Mouse (Mus musculus) 416B (cell line): ENCODE measurements around the gene Plcd1.

Source experiments
- DNase-seq: peaks from one replicate; pipeline ENCODE4 v3.0.0; 2011; ENCODE audit warnings: low read depth

The Plcd1 gene

GRCm38 (mm10) chr9:119091581-119092310 lies 1.6 kb downstream of the Plcd1 start:
- no peak for DNase-seq

DNA sequence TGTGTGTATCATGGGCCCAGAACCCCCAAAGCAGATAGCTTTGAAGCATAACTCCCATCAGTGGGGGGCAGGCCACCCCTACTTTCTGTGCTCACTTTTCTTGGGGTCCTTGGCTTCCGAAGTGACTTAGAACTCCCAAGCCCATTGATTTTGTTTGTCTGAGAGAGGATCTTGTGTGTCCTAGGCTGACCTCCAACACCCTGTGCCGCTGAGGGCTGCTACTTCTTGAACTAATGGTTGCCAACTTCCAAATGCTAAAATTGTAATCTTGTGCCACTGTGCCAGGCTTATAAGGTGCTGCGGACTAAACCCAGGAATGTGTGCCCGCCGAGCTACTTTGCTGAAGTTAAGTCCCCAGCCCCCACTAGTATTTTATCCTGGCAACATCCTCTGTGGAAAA lies 2.8 kb downstream of the Plcd1 start:
- DNase-seq, result no peak

- no peak for DNase-seq
Measured at GRCm38 (mm10) chr9:119089437-119089836, 3.9 kb downstream of the Plcd1 start.

- peak; percentile 94 for DNase-seq
Measured at GRCm38 (mm10) chr9:119088148-119088801, 5.0 kb downstream of the Plcd1 start.

GRCm38 (mm10) chr9:119087309-119087708 lies 6.0 kb downstream of the Plcd1 start:
- DNase-seq, result no peak

- DNase-seq, result no peak
Measured at GRCm38 (mm10) chr9:119086451-119086850, 6.9 kb downstream of the Plcd1 start.

- DNase-seq, result no peak
Measured at GRCm38 (mm10) chr9:119083966-119084365, 9.3 kb downstream of the Plcd1 start.

DNA sequence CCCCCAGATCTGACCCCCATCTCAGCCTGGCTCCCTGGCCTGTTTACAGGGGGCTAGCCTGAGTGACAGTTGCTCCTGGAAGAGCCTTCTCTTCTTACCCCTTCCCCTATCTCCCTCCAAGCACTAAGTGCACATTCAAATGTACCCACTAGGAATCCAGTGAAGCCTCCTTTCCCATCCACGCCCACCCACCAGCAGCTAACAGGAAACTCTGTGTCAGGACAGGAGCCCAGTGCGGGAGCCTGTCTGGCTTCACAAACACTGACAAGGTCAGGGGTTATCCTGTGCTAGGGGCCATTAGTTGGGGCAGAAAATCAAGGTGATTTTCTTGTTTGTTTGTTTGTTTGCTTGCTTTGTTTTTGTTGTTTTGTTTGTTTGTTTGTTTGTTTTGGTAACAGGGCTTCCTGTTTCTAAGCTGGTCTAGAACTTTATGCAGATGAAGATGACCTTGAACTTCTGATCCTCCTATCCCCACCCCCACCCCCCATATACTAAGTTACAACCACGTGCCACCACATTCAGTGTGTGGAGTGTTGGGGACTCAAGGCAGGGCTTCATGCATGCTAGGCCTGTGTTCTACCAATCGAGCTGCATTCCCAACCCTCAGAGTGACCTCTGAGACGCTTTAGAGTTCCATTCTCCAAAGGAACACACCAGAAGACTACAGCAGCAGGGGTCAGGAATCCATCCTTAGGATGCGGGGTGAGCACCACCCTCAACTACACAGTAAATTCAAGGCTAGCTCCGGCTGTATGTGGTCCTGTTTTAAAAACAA lies 10.5 kb downstream of the Plcd1 start:
- no peak for DNase-seq

- no peak for DNase-seq
Measured at GRCm38 (mm10) chr9:119082039-119082438, 11.3 kb downstream of the Plcd1 start.

GRCm38 (mm10) chr9:119080040-119080675 lies 13.1 kb downstream of the Plcd1 start:
- no peak for DNase-seq

- peak; percentile 26 for DNase-seq
Measured at GRCm38 (mm10) chr9:119075685-119076084, 17.6 kb downstream of the Plcd1 start.

- peak; percentile 88 for DNase-seq
Measured at GRCm38 (mm10) chr9:119073184-119073895, 20.0 kb downstream of the Plcd1 start.

DNA sequence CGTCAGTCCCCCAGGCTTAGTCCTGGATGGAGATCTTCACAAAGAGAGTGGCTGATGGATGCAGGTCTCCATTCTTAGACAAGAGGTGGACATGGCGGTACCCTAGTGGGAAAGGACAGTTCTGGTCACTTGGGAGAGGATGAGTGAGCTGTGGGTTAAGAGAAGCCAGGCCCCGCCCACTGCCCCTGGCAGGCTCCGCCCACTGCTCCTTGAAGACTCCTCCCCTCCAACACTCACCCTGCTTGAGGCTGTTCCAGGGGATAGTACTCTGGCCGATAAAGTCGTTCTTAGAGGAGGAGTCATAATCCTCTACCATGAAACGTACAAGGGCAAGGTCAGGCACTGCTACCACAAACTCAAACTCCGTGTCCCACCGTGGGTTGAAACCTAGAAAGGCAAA lies 21.5 kb downstream of the Plcd1 start:
- DNase-seq, result no peak

GRCm38 (mm10) chr9:119070173-119070825 lies 23.0 kb downstream of the Plcd1 start:
- no peak for DNase-seq

DNA sequence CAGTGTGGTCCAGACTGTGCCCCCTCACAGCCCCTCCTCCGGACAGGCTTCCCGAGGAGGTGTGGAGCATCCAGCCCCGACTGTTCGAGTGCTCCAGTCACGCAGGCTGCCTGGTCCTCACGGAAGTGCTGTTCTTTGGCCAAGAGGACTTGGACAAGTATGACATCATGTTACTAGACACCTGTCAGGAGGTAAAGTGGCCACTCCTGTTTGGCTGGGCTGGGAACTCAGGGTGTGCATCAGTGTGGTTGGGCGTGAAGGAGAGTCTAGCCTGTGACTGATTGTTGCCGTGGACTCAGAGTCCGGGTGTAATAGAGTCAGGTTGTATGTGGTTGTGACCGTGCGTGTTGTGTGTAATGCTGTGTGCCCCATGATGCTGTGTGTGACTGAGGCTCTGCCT lies 25.0 kb downstream of the Plcd1 start:
- no peak for DNase-seq

GRCm38 (mm10) chr9:119067601-119068000 lies 25.7 kb downstream of the Plcd1 start:
- peak; percentile 75 for DNase-seq

DNA sequence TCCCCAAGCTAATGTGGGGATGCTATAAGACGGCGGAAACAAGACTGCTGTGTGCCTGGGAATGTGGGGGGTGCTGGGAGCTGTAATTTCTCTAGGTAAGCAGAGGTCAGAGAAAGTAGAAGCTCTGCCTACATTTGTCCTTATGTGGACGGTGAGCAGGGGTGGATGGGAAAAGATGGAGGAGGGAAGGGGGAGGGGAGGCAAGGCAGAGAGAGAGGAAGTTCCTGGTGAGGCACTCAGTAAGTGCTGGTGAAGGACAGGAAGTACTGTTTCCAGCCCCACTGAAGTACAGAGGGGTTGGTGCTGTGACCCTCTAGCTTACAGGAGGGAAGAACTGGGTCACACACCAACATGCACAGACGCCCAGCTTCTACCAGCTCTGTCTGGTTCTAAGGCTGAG lies 29.0 kb downstream of the Plcd1 start:
- peak; percentile 59 for DNase-seq

GRCm38 (mm10) chr9:119063036-119063644 lies 30.2 kb downstream of the Plcd1 start:
- no peak for DNase-seq

- DNase-seq, result no peak
Measured at GRCm38 (mm10) chr9:119060701-119061100, 32.6 kb downstream of the Plcd1 start.

DNA sequence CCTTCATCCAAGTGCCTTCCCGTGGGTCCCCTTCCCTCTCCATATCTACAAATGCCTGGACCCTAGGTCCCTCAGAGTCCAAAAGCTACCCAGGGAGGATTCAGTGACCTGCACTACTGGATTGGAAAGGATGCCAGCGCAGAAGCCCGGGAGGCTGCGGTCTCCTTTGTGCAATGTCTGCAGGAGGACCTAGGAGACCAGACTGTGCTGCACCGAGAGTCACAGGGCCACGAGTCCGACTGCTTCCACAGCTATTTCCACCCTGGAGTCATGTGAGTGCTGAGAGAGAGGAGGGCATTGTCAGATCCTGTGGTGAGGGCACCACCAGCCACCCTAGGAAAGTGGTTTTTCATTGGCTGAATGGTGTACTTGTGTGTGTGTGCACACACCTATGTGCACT lies 35.1 kb downstream of the Plcd1 start:
- DNase-seq, result no peak

- no peak for DNase-seq
Measured at GRCm38 (mm10) chr9:119055336-119055735, 38.0 kb downstream of the Plcd1 start.
